In the genomic region with DNA sequence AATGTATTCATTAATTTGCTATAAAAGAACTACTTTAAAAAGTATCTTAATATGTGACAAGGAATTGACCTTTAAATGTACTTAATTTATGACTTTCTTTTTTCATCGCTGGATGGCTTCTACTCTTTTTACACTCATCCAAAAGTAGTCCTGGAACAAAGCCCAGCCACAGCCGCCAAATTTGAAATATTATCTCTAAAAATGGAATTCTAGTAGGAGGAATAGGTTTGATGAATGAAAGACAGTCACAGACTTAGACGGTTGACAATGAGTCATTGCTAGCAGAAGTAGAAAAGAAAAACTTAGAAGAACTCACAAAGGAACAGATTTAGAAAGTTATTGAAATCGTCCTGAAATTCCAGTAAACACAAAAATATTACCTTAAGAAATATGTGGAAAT, we compare ENCODE assay signal across 15 mouse cellular contexts.
DNase-seq lines count a peak whose midpoint lies in the region; ATAC-seq and TF ChIP-seq lines count a peak whose summit lies in the region.
"Had no signal": no experiment of that assay in that cellular context is flagged by ENCODE, and none has a peak within 500 bp of the region (broad histone marks: within the 10 kb centered on the region; RNA-seq: fewer than 3 reads in every experiment).

No protein-coding gene starts in this region.

- 64% methylated on average over 4 of the region's 4 CpGs for WGBS in intestine, embryonic 15.5 days
- 54% methylated on average over 4 of the region's 4 CpGs for WGBS in kidney, adult 2 months

- no peaks in the 10 kb centered on the region for H3K27me3 ChIP-seq in intestine, embryonic 15.5 days (replicated peaks)
- no peaks in the 10 kb centered on the region for H3K27me3 ChIP-seq in kidney, adult 2 months (replicated peaks; ENCODE audit: control insufficient read depth, insufficient read depth, low read length)
- H3K27me3 ChIP-seq: heart, embryonic 12.5 days; hindbrain, embryonic 15.5 days; limb, embryonic 15.5 days; neural tube, embryonic 12.5 days had no signal

- H3K4me3 ChIP-seq in intestine, embryonic 15.5 days (replicated peaks) = no peak overlapping the region
- H3K4me3 ChIP-seq in kidney, adult 2 months (ENCODE audit: insufficient read depth, low read depth, low read length) = no peak overlapping the region
- H3K4me3 ChIP-seq: heart, embryonic 12.5 days; hindbrain, embryonic 15.5 days; limb, embryonic 15.5 days; neural tube, embryonic 12.5 days had no signal

- TF ChIP-seq CTCF in kidney, adult 2 months (conservative IDR thresholded peaks at IDR 0.05; ENCODE audit: insufficient read depth, insufficient read length, low read depth, low read length) = no peak

- no peak overlapping the region for H3K4me2 ChIP-seq in intestine, embryonic 15.5 days (replicated peaks)
- H3K4me2 ChIP-seq: heart, embryonic 12.5 days; hindbrain, embryonic 15.5 days; limb, embryonic 15.5 days; midbrain, embryonic 11.5 days; neural tube, embryonic 12.5 days had no signal

- ATAC-seq in intestine, embryonic 15.5 days = no peak

- TF ChIP-seq POLR2A in kidney, adult 2 months (IDR thresholded peaks at IDR 0.05; ENCODE audit: low read depth, low read length) = no peak

- no peaks in the 10 kb centered on the region for H3K9me3 ChIP-seq in intestine, embryonic 15.5 days
- H3K9me3 ChIP-seq: heart, embryonic 12.5 days; hindbrain, embryonic 15.5 days; limb, embryonic 15.5 days; neural tube, embryonic 12.5 days had no signal

- H3K36me3 ChIP-seq in intestine, embryonic 15.5 days = no peaks in the 10 kb centered on the region
- no peaks in the 10 kb centered on the region for H3K36me3 ChIP-seq in kidney, adult 2 months (ENCODE audit: control insufficient read depth, insufficient read depth, low read length)
- H3K36me3 ChIP-seq: heart, embryonic 12.5 days; hindbrain, embryonic 15.5 days; limb, embryonic 15.5 days; neural tube, embryonic 12.5 days had no signal

- H3K27ac ChIP-seq in intestine, embryonic 15.5 days = no peak overlapping the region
- no peak overlapping the region for H3K27ac ChIP-seq in kidney, adult 2 months (ENCODE audit: insufficient read depth, low read depth, low read length)
- H3K27ac ChIP-seq: hindbrain, embryonic 15.5 days; limb, embryonic 15.5 days; neural tube, embryonic 12.5 days; stomach, postnatal 0 days had no signal

- no peaks in the 10 kb centered on the region for H3K4me1 ChIP-seq in intestine, embryonic 15.5 days (replicated peaks)
- no peaks in the 10 kb centered on the region for H3K4me1 ChIP-seq in kidney, adult 2 months (ENCODE audit: control insufficient read depth, insufficient read depth, low read length)
- H3K4me1 ChIP-seq: heart, embryonic 12.5 days; hindbrain, embryonic 15.5 days; limb, embryonic 15.5 days; neural tube, embryonic 12.5 days had no signal

- H3K9ac ChIP-seq in intestine, embryonic 15.5 days = no peak overlapping the region
- H3K9ac ChIP-seq: heart, embryonic 12.5 days; hindbrain, embryonic 15.5 days; limb, embryonic 15.5 days; neural tube, embryonic 12.5 days had no signal

- DNase-seq in Muller cell, postnatal 12 days (ENCODE audit: inconsistent ontology term) = peak; percentile 10
- peak; percentile 69 for DNase-seq in adrenal gland, adult 2 months
- DNase-seq in frontal cortex, postnatal 36 days (ENCODE audit: low spot score in 2 of 2) = peak; percentile 55 to 85
- DNase-seq in left cerebral cortex, adult 9 months (ENCODE audit: low spot score in 2 of 2) = peak; percentile 42 to 67
- no peak for DNase-seq in urinary bladder, postnatal 36 days (ENCODE audit: low spot score in 2 of 2)
- no peak for DNase-seq in ovary, postnatal 14 days (ENCODE audit: low spot score)
- no peak for DNase-seq in kidney, adult 2 months
- DNase-seq: gastrocnemius, postnatal 14 days had no signal

Comparison
In these comparisons a context has a peak if more than half of its experiments do, and no peak if none do; other contexts are left out.
1. DNase-seq: peak in Muller cell, postnatal 12 days (single experiment), adrenal gland, adult 2 months (single experiment), frontal cortex, postnatal 36 days (2 of 2) and left cerebral cortex, adult 9 months (2 of 2); none in urinary bladder, postnatal 36 days (0 of 2), ovary, postnatal 14 days (single experiment) and kidney, adult 2 months (single experiment).